Mouse (Mus musculus) heart, embryonic 15.5 days (tissue): ENCODE measurements around the gene Skil. TPM values are rescaled to one million over a fixed set of nuclear protein-coding genes. Genes with fewer than 3 reads are reported as not detected.
A peak's percentile ranks its signal among the peaks of the same experiment; 100 is the strongest.

Source experiments
- ATAC-seq: fragments of 200-750 bp; cut with Nextera tagmentation; replicated peaks from 2 replicates; pipeline ENCODE4 v1.8.0; 2017; ENCODE audit warnings: low read depth, moderate TSS enrichment; ENCODE audit not compliant: insufficient number of reproducible peaks, insufficient read depth, low FRiP score
- H3K27ac ChIP-seq: fragments of 300-500 bp; sonication (generic); 2 replicates; pipeline ENCODE4 v1.5.1; 2015; ENCODE audit warnings: mild to moderate bottlenecking, inconsistent platforms
- H3K27me3 ChIP-seq: fragments of 300-500 bp; sonication (generic); 2 replicates; pipeline ENCODE4 v1.6.1; 2015; ENCODE audit warnings: inconsistent platforms
- H3K36me3 ChIP-seq: fragments of 300-500 bp; sonication (generic); 2 replicates; pipeline ENCODE4 v1.6.1; 2015; ENCODE audit warnings: mild to moderate bottlenecking, inconsistent platforms
- H3K4me1 ChIP-seq: fragments of 300-500 bp; sonication (generic); replicated peaks from 2 replicates; pipeline ENCODE4 v1.6.1; 2015; ENCODE audit warnings: inconsistent platforms
- H3K4me2 ChIP-seq: fragments of 300-500 bp; sonication (generic); 2 replicates; pipeline ENCODE4 v1.6.1; 2015; ENCODE audit warnings: inconsistent platforms, mild to moderate bottlenecking, moderate library complexity
- H3K4me3 ChIP-seq: fragments of 300-500 bp; sonication (generic); 2 replicates; pipeline ENCODE4 v1.5.1; 2015; ENCODE audit warnings: mild to moderate bottlenecking, inconsistent platforms
- H3K9ac ChIP-seq: fragments of 300-500 bp; sonication (generic); 2 replicates; pipeline ENCODE4 v1.6.1; 2015; ENCODE audit warnings: mild to moderate bottlenecking, inconsistent platforms
- H3K9me3 ChIP-seq: fragments of 300-500 bp; sonication (generic); replicated peaks from 2 replicates; pipeline ENCODE4 v1.6.1; 2016; ENCODE audit warnings: inconsistent platforms
- WGBS: fragments of 180-500 bp; shearing (Covaris S2); methylation state at CpG from one replicate; pipeline ENCODE4 v1.1.7; 2015; ENCODE audit warnings: mixed read lengths; 5-methylcytosine and 5-hydroxymethylcytosine counted together
- polyA plus RNA-seq: library from polyadenylated mRNA; unstranded; fragments of >200 nt; fragmentation: Nextera tagmentation; extraction: Ambion mirVana; gene quantifications from 2 replicates; pipeline ENCODE4 v1.2.1, GENCODE M21; 2015

The Skil gene
- polyA plus RNA-seq, 1 experiment from 2014 or later, result 13.2 TPM

DNA sequence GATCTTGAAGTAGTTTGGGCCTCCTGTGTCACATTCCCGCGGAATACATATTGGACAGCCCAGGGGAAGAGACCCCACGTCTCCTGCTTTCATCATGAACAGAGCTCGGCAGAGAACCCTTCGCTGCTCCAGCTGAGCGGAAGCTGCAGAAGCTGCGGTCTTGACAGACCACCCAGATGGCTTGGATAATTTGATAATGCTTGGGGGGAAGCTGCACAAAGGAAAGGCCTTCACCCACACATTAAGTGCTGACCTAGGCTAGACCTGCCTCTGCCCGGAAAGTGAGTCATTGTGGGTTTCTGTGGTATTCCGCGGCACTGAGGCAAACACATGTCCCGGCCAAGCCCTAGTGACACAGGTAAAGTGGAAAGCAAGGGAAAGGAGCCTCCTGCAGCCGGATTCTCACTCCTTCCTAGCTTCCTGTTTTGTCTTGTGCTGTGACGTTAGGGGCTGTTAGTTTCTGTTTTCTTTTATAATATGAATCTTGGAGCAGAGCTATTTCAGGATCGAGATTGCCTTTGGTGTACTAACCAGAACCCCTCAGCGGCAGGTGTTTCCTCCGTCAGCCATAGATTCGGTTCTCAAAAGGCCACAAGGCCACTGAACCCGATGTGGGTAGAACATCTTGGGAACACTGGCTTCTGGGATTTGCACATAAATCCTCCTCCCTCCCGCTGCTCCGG is 33.6 kb upstream of the Skil start:
- Histone ChIP-seq H3K27ac (peak overlapping the region; percentile 33), H3K27me3 (no peaks in the 10 kb centered on the region), H3K9ac (no peak overlapping the region), H3K9me3 (no peaks in the 10 kb centered on the region), H3K4me2 (0 out of 2 replicates have a peak overlapping the region, but pooled peaks have one; percentile 29), H3K4me1 (no peaks in the 10 kb centered on the region), H3K36me3 (no peaks in the 10 kb centered on the region), H3K4me3 (no peak overlapping the region)
- ATAC-seq, result no peak
- WGBS, result 68% methylated on average over 20 of the region's 20 CpGs

DNA sequence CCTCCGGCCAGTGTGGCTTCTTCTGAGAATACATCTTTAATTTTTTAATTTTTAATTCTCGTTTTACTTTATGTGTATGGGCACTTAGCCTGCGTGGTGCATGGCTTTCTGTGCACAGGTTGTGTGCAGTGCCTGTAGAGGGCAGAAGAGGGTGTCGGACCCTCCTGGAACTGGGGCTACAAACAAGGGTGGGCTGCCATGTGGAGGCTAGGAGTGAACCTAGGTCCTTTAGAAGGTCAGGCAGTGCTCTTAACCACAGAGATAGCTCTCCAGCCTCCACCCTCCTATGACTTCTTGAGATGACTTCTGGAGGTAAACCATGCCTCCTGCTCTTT is 33.1 kb upstream of the Skil start:
- Histone ChIP-seq H3K27ac (peak overlapping the region; percentile 33; the same call in 1 of the 2 replicates), H3K9me3 (no peaks in the 10 kb centered on the region), H3K27me3 (no peaks in the 10 kb centered on the region), H3K4me3 (no peak overlapping the region), H3K4me2 (no peak overlapping the region), H3K9ac (no peak overlapping the region), H3K36me3 (no peaks in the 10 kb centered on the region), H3K4me1 (no peaks in the 10 kb centered on the region)
- ATAC-seq, result no peak
- WGBS, result 64% methylated on average over 4 of the region's 4 CpGs

DNA sequence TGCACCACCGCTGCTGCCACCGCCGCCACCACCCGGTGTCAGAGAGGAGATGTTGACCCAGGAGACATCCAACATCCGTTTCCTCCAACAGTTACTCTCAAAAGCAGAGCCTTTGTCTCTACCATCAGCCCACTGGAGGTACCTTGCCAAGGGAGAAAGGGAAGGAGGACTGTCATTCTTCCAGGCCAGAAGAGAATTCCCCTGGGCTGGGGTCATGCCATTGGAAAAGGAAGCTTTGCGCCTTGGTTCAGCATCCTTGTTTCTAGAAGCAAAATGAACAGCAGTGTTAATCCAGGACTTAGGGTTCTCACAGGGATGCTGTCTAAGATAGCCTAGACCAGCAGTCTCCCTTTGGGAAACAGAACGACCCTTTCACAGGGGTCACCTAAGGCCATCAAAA is 32.5 kb upstream of the Skil start:
- Histone ChIP-seq H3K9me3 (no peaks in the 10 kb centered on the region), H3K9ac (no peak overlapping the region), H3K4me3 (no peak overlapping the region), H3K36me3 (no peaks in the 10 kb centered on the region), H3K27me3 (no peaks in the 10 kb centered on the region), H3K27ac (no peak overlapping the region), H3K4me1 (no peaks in the 10 kb centered on the region), H3K4me2 (no peak overlapping the region)
- ATAC-seq, result no peak
- WGBS, result 80% methylated on average over 7 of the region's 7 CpGs

DNA sequence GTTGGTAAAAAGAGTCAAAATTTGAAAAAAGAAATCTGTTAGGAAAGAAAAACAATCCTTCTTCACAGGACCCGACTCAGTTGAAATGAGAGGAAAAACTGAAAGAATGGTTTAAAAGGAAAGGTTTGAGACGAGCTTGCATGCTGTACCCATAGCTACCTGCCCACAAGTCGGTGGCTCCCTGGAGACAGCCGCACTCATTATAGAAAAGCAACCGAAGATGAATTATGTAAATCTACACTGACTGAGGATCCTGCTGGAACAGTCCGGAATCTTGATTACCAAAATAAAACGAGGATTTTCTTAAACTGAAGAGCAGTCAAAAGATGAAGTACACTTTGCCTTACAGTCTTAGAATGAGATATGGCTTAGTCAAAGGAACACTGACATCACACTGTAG is 26.4 kb upstream of the Skil start:
- H3K36me3 ChIP-seq, result no peaks in the 10 kb centered on the region
- H3K9ac ChIP-seq, result no peak overlapping the region
- no peaks in the 10 kb centered on the region for H3K4me1 ChIP-seq
- no peak for ATAC-seq
- H3K4me3 ChIP-seq, result no peak overlapping the region
- WGBS, result 77% methylated on average over 7 of the region's 7 CpGs
- H3K27ac ChIP-seq, result no peak overlapping the region
- no peak overlapping the region for H3K4me2 ChIP-seq
- no peaks in the 10 kb centered on the region for H3K27me3 ChIP-seq
- H3K9me3 ChIP-seq, result no peaks in the 10 kb centered on the region

DNA sequence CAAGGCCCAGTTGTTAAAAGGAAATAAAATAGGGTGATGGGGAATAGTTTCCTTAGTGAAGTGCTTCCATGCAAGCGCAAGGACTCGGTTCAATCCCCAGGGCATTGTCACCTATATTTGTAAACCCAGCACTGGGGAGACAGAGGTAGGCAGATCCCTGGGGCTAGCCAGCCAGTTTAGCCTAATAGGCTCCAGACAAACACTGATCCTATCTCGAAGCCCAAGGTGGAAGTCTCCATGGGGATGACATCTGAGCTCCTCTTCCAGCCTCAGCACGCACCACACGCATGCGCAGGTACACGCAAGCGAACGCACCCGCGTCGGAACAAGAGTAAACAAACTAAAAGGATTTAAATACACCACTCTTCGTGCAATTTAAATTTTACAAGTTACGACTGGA is 23.1 kb upstream of the Skil start:
- H3K4me3 ChIP-seq, result no peak overlapping the region
- no peaks in the 10 kb centered on the region for H3K27me3 ChIP-seq
- no peak overlapping the region for H3K27ac ChIP-seq
- no peaks in the 10 kb centered on the region for H3K36me3 ChIP-seq
- 87% methylated on average over 14 of the region's 14 CpGs for whole genome bisulfite sequencing
- H3K4me1 ChIP-seq, result no peaks in the 10 kb centered on the region
- ATAC-seq, result no peak
- H3K4me2 ChIP-seq, result no peak overlapping the region
- H3K9me3 ChIP-seq, result no peaks in the 10 kb centered on the region
- H3K9ac ChIP-seq, result no peak overlapping the region

DNA sequence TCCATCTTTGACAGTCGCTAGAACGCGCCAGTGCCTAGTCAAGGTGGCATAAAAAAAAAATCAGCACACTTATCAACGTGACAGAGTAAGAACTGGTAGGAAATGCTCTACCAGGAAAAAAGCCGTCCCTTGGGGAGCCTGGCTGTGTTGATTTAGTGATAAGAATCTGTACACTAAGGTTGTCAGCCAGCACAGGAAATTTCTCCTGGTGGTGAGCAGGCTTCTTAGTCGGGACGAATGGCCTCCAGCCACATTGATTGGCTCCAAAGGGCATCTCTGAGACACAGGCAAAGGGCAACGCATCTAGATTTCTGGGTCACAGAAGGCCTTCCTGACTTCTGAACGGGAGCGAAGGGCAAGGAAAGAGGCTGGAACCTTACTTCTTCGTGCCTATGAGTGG is 19.1 kb upstream of the Skil start:
- H3K4me1 ChIP-seq, result 0 out of 2 replicates have a peak, but pooled peaks cover 2% of the 10 kb centered on the region
- no peak overlapping the region for H3K27ac ChIP-seq
- no peak overlapping the region for H3K9ac ChIP-seq
- no peak overlapping the region for H3K4me2 ChIP-seq
- WGBS, result 47% methylated on average over 11 of the region's 11 CpGs
- no peaks in the 10 kb centered on the region for H3K9me3 ChIP-seq
- no peaks in the 10 kb centered on the region for H3K27me3 ChIP-seq
- no peak for ATAC-seq
- H3K4me3 ChIP-seq, result no peak overlapping the region
- H3K36me3 ChIP-seq, result no peaks in the 10 kb centered on the region

DNA sequence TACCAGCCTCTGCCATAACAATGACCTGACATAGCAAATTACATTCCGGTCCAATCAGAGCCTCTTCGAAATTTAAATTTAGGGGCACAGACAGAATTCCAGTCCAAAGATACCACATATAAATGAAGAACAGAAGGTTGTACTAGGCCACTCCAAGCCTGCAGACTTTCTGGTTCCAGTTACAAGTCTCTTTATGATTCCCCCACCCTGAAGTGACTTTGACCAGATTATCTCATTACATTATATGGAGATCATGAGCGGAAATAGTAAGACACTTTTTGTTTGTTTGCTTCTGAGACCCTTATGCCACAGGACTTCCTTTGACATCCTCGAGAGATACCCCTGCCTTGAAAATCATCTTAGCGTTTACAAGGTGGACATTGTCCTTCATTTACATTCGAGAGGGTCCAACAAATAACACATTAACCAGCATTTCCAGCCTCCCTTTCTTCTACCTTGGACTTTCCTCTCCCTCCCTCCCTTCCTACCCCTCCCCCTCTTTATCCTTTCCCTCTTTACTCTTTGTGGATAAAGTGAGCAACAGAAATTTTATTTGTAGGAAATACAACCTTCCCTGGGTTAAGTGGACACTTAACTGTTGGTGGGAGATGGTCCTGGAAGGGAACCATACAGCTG is 17.7 kb upstream of the Skil start:
- Histone ChIP-seq H3K4me3 (no peak overlapping the region), H3K27ac (no peak overlapping the region), H3K36me3 (no peaks in the 10 kb centered on the region), H3K4me1 (0 out of 2 replicates have a peak, but pooled peaks cover 2% of the 10 kb centered on the region), H3K9ac (no peak overlapping the region), H3K4me2 (no peak overlapping the region), H3K27me3 (no peaks in the 10 kb centered on the region), H3K9me3 (no peaks in the 10 kb centered on the region)
- no peak for ATAC-seq
- WGBS, result 86% methylated on average over 6 of the region's 6 CpGs

DNA sequence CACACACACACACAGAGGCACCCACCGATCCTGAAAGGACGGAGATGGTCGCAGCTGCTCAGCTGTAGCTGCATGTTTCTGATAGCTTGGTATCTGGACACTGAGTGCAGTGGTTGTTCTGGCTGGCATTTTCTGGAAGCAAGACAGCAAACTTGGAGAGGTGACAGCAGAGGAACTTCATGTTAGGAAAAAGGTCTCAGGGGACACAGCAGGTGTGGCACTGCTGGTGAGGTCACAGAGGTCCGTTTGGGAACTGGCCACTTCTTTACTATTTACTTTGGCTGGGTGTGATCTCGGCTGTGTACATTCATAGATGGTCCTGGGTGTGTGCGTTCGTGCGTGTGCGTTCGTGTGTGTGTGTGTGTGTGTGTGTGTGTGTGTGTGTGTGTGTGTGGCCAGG is 15.4 kb upstream of the Skil start:
- Histone ChIP-seq H3K4me1 (peaks cover 9% of the 10 kb centered on the region), H3K27me3 (no peaks in the 10 kb centered on the region), H3K36me3 (no peaks in the 10 kb centered on the region), H3K4me3 (no peak overlapping the region), H3K9ac (no peak overlapping the region), H3K27ac (no peak overlapping the region), H3K4me2 (no peak overlapping the region), H3K9me3 (no peaks in the 10 kb centered on the region)
- WGBS, result 61% methylated on average over 10 of the region's 10 CpGs
- ATAC-seq, result no peak

DNA sequence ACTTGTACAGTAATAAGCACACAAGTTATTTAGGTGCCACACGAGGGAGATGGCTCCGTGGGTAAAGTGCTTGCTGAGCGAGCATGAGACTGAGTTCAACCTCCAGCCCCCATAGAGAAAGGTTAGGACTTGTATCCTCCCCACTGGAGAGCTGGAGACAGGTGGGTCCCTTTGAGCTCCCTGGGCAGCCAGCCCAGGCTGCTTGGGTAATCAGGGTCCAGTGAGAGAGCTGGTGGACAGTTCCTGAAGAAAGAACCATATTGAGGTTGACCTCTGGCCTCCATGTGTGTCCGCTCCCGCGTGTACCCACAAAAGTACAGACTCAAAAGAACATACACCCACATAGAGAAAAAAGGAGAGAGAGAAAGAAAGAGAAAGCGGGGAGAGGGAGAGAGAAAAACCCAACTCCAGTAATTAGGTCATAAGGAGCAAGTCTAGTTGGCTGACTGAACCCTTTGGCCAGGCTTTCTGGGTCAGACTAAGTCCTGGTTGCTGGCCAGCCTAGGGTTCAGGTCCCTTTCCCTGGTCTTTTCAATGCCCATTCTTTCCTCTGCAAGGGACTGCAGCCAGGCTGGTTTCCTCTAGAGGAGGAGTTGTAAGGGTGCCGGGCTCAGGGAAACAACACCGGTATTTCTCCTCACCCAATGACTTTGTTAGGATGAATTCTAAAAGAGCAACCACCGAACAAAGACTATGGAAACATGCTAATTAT is 13.9 kb upstream of the Skil start:
- Histone ChIP-seq H3K27me3 (no peaks in the 10 kb centered on the region), H3K4me3 (no peak overlapping the region), H3K9ac (no peak overlapping the region), H3K36me3 (no peaks in the 10 kb centered on the region), H3K4me1 (peaks cover 9% of the 10 kb centered on the region), H3K27ac (no peak overlapping the region), H3K4me2 (no peak overlapping the region), H3K9me3 (no peaks in the 10 kb centered on the region)
- 81% methylated on average over 10 of the region's 10 CpGs for WGBS
- no peak for ATAC-seq

DNA sequence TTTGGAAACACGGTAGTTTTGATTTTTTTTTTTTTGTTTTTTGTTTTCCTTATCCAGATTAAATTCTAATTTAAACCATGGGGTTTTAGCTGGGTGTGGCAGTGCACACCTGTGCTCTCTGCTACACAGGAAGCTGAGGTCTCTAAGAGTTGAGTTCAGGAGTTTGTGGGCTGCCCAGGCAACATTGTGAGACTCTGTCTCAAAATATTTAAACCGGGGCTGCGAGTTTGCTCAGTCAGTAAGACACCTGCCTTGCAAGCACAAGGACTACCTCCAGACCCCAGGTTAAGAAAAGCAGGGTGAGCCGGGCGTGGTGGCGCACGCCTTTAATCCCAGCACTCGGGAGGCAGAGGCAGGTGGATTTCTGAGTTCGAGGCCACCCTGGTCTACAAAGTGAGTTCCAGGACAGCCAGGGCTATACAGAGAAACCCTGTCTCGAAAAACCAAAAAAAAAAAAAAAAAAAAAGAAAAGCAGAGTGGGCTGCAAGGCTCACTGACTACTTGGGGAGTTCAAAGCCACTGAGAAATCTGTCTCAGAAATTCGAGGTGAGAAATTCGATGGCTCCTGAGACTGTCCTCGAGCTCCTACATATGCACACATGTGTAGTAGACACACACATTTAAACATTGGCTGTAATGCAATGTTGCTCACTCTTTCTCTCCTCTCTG is 11.9 kb upstream of the Skil start:
- no peak for ATAC-seq
- Histone ChIP-seq H3K36me3 (no peaks in the 10 kb centered on the region), H3K9me3 (no peaks in the 10 kb centered on the region), H3K27me3 (no peaks in the 10 kb centered on the region), H3K4me2 (no peak overlapping the region), H3K27ac (no peak overlapping the region), H3K4me3 (no peak overlapping the region), H3K4me1 (peaks cover 9% of the 10 kb centered on the region), H3K9ac (no peak overlapping the region)
- WGBS, result 81% methylated on average over 12 of the region's 13 CpGs

DNA sequence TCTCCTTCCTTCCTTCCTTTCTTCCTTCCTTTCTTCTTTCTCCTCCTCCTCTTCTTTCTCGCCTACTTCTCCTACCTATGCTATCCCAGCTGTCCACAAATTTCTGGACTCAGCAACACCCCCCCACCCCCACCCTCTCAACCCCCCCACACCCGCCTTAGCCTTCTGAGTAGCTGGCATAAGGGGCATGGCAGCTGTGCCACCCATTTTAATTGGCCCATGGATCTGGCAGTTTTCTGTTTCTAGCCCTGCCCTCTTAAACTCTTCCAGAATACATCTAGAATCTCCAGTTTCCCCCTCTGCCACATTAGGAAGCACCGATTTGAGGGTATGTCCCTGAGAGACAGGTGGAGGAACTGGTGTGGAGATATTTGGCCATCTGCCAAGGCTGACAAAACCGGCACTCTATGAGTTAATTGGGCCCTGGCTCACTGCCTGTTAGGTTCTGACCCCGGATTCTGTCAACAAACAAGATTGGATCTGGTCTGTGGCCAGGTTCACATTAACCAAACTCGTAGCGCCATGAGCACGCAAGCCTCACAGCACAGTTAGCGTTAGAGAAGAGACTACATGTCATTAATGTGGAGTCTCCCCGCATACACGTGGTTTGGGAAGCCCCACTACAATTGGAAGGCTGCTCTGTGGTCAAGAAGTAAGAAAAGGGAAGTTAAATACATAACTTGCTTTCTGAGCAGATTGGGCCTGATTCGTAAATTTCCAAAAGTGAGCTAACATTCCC is 11.2 kb upstream of the Skil start:
- Histone ChIP-seq H3K9me3 (no peaks in the 10 kb centered on the region), H3K4me3 (no peak overlapping the region), H3K9ac (no peak overlapping the region), H3K4me2 (no peak overlapping the region), H3K4me1 (peaks cover 9% of the 10 kb centered on the region), H3K27me3 (no peaks in the 10 kb centered on the region), H3K36me3 (no peaks in the 10 kb centered on the region), H3K27ac (no peak overlapping the region)
- no peak for ATAC-seq
- 37% methylated on average over 12 of the region's 12 CpGs for WGBS
